Mouse (Mus musculus) neural tube, embryonic 14.5 days (tissue): ENCODE results near the gene Ube2b. TPM values are rescaled to one million over a fixed set of nuclear protein-coding genes. Genes with fewer than 3 reads are reported as not detected.
A peak's percentile ranks its signal among the peaks of the same experiment; 100 is the strongest.

Source experiments
- ATAC-seq: fragments of 200-750 bp; cut with Nextera tagmentation; 2 replicates; pipeline ENCODE4 v1.8.0; 2017; ENCODE audit warnings: low read depth, mild to moderate bottlenecking, moderate TSS enrichment, moderate library complexity
- H3K27ac ChIP-seq: fragments of 300-500 bp; sonication (generic); 2 replicates; pipeline ENCODE4 v1.5.1; 2014; ENCODE audit warnings: low read depth, mild to moderate bottlenecking, control low read depth, low read length, moderate library complexity, mixed read lengths
- H3K27me3 ChIP-seq: fragments of 300-500 bp; sonication (generic); 2 replicates; pipeline ENCODE4 v1.6.1; 2014; ENCODE audit warnings: low read length; ENCODE audit not compliant: control insufficient read depth, insufficient read depth
- H3K36me3 ChIP-seq: fragments of 300-500 bp; sonication (generic); 2 replicates; pipeline ENCODE4 v1.6.1; 2014; ENCODE audit warnings: low read length, mixed read lengths; ENCODE audit not compliant: control insufficient read depth, insufficient read depth
- H3K4me1 ChIP-seq: fragments of 300-500 bp; sonication (generic); 2 replicates; pipeline ENCODE4 v1.6.1; 2014; ENCODE audit warnings: low read length; ENCODE audit not compliant: control insufficient read depth, insufficient read depth
- H3K4me2 ChIP-seq: fragments of 300-500 bp; sonication (generic); 2 replicates; pipeline ENCODE4 v1.6.1; 2014; ENCODE audit warnings: mild to moderate bottlenecking, low read depth, low read length, control low read depth
- H3K4me3 ChIP-seq: fragments of 300-500 bp; sonication (generic); 2 replicates; pipeline ENCODE4 v1.5.1; 2014; ENCODE audit warnings: low read depth, low read length, control low read depth, mixed read lengths
- H3K9ac ChIP-seq: fragments of 300-500 bp; sonication (generic); replicated peaks from 2 replicates; pipeline ENCODE4 v1.6.1; 2014; ENCODE audit warnings: low read depth, mild to moderate bottlenecking, control low read depth, low read length, mixed read lengths
- H3K9me3 ChIP-seq: fragments of 300-500 bp; sonication (generic); 2 replicates; pipeline ENCODE4 v1.6.1; 2016; ENCODE audit warnings: low read length; ENCODE audit not compliant: control insufficient read depth
- WGBS: fragments of 180-500 bp; shearing (Covaris S2); extraction: QIAGEN DNeasy Blood & Tissue Kit; methylation state at CpG from one replicate; pipeline ENCODE4 v1.1.7; 2014; 5-methylcytosine and 5-hydroxymethylcytosine counted together
- polyA plus RNA-seq: library from polyadenylated mRNA; unstranded; fragments of >200 nt; fragmentation: Nextera tagmentation; extraction: Ambion mirVana; gene quantifications from 2 replicates; pipeline ENCODE4 v1.2.1, GENCODE M21; 2014

Ube2b gene
- polyA plus RNA-seq, 1 experiment from 2014 or later: 165 TPM

DNA sequence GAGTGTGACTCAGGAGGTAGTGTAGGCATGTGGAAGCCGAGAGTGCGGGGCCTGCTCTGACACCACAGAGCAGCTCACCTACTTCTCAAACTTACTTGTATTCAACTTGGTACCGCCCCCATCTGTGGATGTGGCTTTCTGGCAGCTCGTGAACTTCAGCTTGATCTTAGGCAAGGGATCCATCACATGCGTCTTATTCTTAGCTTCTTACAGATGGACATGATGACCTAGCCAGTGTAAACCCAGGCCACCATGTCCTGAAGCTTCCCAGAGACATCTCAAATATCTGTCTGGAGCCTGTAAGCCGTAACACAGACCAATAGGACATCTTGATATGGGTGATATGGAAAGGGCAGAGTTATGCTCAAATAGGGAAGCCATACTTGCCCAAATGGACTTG is 28.9 kb downstream of the Ube2b start:
- WGBS: 96% methylated on average over 6 of the region's 6 CpGs
- ATAC-seq: no peak
- no peaks in the 10 kb centered on the region for H3K27me3 ChIP-seq
- H3K4me3 ChIP-seq: no peak overlapping the region
- peaks cover 26% of the 10 kb centered on the region for H3K36me3 ChIP-seq
- H3K27ac ChIP-seq: no peak overlapping the region
- H3K4me1 ChIP-seq: peaks cover 5% of the 10 kb centered on the region; the same call in 1 of the 2 replicates
- no peak overlapping the region for H3K4me2 ChIP-seq
- H3K9ac ChIP-seq: no peak overlapping the region
- H3K9me3 ChIP-seq: no peaks in the 10 kb centered on the region

DNA sequence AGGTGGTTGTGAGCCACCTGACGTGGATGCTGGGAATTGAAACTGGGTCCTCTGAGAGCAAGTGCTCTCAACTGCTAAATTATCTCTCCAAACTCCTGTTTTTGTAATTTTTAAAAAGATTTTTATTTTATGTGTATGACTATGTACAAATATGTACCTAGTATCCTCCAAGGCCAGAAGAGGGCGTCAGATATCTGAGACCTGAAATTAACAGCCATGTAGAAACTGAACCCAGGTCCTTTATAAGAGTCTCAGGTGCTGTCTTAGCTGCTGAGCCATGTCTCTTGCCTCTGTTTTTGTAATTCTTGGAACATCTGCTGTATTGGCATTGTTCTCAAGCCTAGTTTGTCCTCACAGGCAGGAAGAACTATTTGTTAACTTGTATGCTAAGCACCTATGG is 31.1 kb downstream of the Ube2b start:
- H3K27ac ChIP-seq: no peak overlapping the region
- no peaks in the 10 kb centered on the region for H3K9me3 ChIP-seq
- no peak overlapping the region for H3K4me2 ChIP-seq
- H3K4me1 ChIP-seq: peaks cover 5% of the 10 kb centered on the region; the same call in 1 of the 2 replicates
- H3K36me3 ChIP-seq: peaks cover 19% of the 10 kb centered on the region
- ATAC-seq: no peak
- WGBS: 94% methylated on average over 2 of the region's 2 CpGs
- no peaks in the 10 kb centered on the region for H3K27me3 ChIP-seq
- no peak overlapping the region for H3K9ac ChIP-seq
- no peak overlapping the region for H3K4me3 ChIP-seq

- Histone ChIP-seq H3K9me3 (no peaks in the 10 kb centered on the region), H3K4me3 (no peak overlapping the region), H3K36me3 (peaks cover 19% of the 10 kb centered on the region), H3K27me3 (no peaks in the 10 kb centered on the region), H3K9ac (no peak overlapping the region), H3K4me1 (peaks cover 5% of the 10 kb centered on the region; the same call in 1 of the 2 replicates), H3K4me2 (no peak overlapping the region), H3K27ac (no peak overlapping the region)
- no peak for ATAC-seq
- WGBS: 97% methylated on average over 9 of the region's 9 CpGs
These were observed 31.7 kb downstream of the Ube2b start for GRCm38 (mm10) chr11:51968896-51969295.

- peak; percentile 97 for ATAC-seq
- 2% methylated on average over 61 of the region's 63 CpGs for WGBS
These were observed 32.8 kb downstream of the Ube2b start, which contains the start of gene Cdkn2aipnl for GRCm38 (mm10) chr11:51967443-51968401. Gene Cdkn2aipnl, plus strand, starts transcription at chr11:51967661.

GRCm38 (mm10) chr11:51966651-51967050 is 33.9 kb downstream of the Ube2b start:
- Histone ChIP-seq H3K4me2 (no peak overlapping the region), H3K9ac (no peak overlapping the region), H3K36me3 (peaks cover 7% of the 10 kb centered on the region), H3K4me3 (no peak overlapping the region), H3K27me3 (no peaks in the 10 kb centered on the region), H3K27ac (no peak overlapping the region), H3K9me3 (no peaks in the 10 kb centered on the region), H3K4me1 (peaks cover 5% of the 10 kb centered on the region; the same call in 1 of the 2 replicates)
- ATAC-seq: no peak
- whole genome bisulfite sequencing: 83% methylated on average over 5 of the region's 5 CpGs

More at GRCm38 (mm10) chr11:51967443-51968401, 32.8 kb downstream of the Ube2b start, which contains the start of gene Cdkn2aipnl:
- peak within 1 kb of the TSS; percentile 70 for H3K9ac ChIP-seq
- H3K27ac ChIP-seq: peak within 1 kb of the TSS; percentile 70
- no peaks in the 10 kb centered on the region for H3K27me3 ChIP-seq
- peaks cover 17% of the 10 kb centered on the region for H3K36me3 ChIP-seq
- no peaks in the 10 kb centered on the region for H3K9me3 ChIP-seq
- peaks cover 5% of the 10 kb centered on the region; the same call in 1 of the 2 replicates for H3K4me1 ChIP-seq
- H3K4me3 ChIP-seq: peak within 1 kb of the TSS; percentile 68
- H3K4me2 ChIP-seq: peak within 1 kb of the TSS; percentile 78

GRCm38 (mm10) chr11:51962277-51962676 is 38.3 kb downstream of the Ube2b start:
- no peak overlapping the region for H3K4me3 ChIP-seq
- H3K9ac ChIP-seq: no peak overlapping the region
- WGBS: 92% methylated on average over 7 of the region's 7 CpGs
- H3K36me3 ChIP-seq: no peaks in the 10 kb centered on the region
- ATAC-seq: no peak
- no peaks in the 10 kb centered on the region for H3K27me3 ChIP-seq
- no peaks in the 10 kb centered on the region for H3K9me3 ChIP-seq
- no peaks in the 10 kb centered on the region for H3K4me1 ChIP-seq
- H3K27ac ChIP-seq: no peak overlapping the region
- H3K4me2 ChIP-seq: no peak overlapping the region

GRCm38 (mm10) chr11:51961761-51962160 is 38.8 kb downstream of the Ube2b start:
- no peaks in the 10 kb centered on the region for H3K27me3 ChIP-seq
- H3K4me2 ChIP-seq: no peak overlapping the region
- H3K27ac ChIP-seq: no peak overlapping the region
- H3K9me3 ChIP-seq: no peaks in the 10 kb centered on the region
- no peaks in the 10 kb centered on the region for H3K36me3 ChIP-seq
- no peak for ATAC-seq
- WGBS: 88% methylated on average over 8 of the region's 8 CpGs
- H3K4me1 ChIP-seq: no peaks in the 10 kb centered on the region
- no peak overlapping the region for H3K4me3 ChIP-seq
- H3K9ac ChIP-seq: no peak overlapping the region

DNA sequence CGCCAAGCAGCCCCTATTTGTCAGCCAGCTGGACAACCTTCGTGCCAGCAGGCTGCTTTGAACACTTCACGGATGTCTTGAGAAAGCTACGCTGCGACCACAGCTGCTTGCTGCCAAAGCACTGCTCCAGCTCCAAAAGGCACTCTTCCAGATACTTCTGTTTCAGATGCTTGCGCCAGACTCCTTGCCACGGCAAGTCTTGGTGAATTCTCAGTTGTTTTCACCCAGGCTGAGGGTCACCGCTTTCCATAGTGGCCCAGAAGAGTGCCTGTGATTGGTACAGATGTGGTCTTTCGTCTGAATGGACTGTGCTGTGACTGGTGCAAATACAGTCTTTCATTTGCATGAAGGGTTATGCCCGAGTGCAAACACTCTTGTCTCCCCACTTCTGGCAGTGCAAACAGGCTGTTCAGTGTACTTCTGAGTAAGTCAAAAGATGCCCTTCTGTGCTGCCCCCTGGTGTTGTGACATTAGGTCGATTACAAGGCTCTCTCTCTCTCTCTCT is 39.5 kb downstream of the Ube2b start:
- Histone ChIP-seq H3K27me3 (no peaks in the 10 kb centered on the region), H3K9me3 (no peaks in the 10 kb centered on the region), H3K9ac (no peak overlapping the region), H3K4me2 (no peak overlapping the region), H3K4me1 (no peaks in the 10 kb centered on the region), H3K36me3 (no peaks in the 10 kb centered on the region), H3K27ac (no peak overlapping the region), H3K4me3 (no peak overlapping the region)
- no peak for ATAC-seq
- WGBS: 60% methylated on average over 11 of the region's 11 CpGs

- Histone ChIP-seq H3K27ac (no peak overlapping the region), H3K36me3 (no peaks in the 10 kb centered on the region), H3K4me3 (no peak overlapping the region), H3K27me3 (no peaks in the 10 kb centered on the region), H3K9me3 (no peaks in the 10 kb centered on the region), H3K9ac (no peak overlapping the region), H3K4me2 (no peak overlapping the region), H3K4me1 (no peaks in the 10 kb centered on the region)
- ATAC-seq: no peak
- WGBS: 92% methylated on average over 4 of the region's 4 CpGs
These were observed 40.5 kb downstream of the Ube2b start for GRCm38 (mm10) chr11:51960061-51960460.
